Mouse (Mus musculus): ENCODE data around the gene Dleu7. TPM values are rescaled to one million over a fixed set of nuclear protein-coding genes. Genes with fewer than 3 reads are reported as not detected.

The Dleu7 gene
- 4.9 and 6.6 TPM in 2 replicates for polyA plus RNA-seq (2012; rRNA removed)

DNA sequence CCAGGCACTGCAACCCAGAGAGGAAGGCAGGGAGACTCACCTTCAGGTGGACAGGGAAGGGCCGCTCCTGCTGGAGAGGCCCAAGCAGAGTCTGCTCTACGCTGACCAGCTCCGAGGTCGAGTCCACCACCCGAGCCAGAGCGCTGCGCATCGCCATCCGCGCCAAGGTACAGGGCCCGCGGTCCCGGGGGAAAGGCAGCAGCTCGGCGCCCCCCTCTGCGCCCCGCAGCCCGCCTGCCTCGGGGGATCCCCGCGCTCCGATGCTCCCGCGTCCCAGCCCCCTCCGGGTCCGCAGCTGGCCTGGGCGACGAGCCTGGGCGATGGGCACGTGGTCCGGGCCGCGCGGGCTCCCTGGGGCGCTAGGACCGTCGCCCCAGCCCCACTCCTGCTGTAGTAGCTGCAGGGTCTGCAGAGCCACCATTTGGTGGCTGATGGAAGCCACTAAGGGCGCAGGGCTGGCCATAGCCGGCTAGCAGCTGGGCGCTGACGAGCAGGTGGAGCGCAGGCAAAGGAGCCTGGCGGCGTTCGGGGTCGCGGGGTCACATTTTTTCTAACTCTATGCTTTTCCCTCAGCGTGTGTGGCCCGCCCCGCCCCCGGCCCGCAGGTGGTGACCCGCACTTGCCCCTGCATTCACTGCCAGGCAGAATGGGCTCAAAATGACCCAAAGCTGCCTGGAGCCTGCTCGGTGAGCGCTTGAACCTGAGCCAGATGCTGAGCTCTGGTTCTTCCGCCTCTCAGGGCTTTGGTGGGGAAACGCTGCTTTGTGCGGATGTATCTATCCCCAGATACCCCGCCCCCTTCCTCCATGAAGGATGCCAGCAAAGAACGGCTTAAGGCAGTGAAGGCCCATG lies at the start of gene Dleu7, which contains the start of gene Rnaseh2b:
TSS of gene Dleu7 (minus strand) at position 560 of the 852 bp plus-strand sequence.
TSS of gene Rnaseh2b (plus strand) at position 102 of the 852 bp plus-strand sequence.
- Histone ChIP-seq H3K27ac (ENCODE audit: insufficient read depth, low read length) (no peak within 1 kb of the TSS), H3K27me3 (ENCODE audit: control insufficient read depth, insufficient read depth, low read length) (no peaks in the 10 kb centered on the region), H3K4me1 (ENCODE audit: control insufficient read depth, insufficient read depth, low read length) (no peaks in the 10 kb centered on the region), H3K4me3 (replicated peaks; ENCODE audit: insufficient read depth, low read depth, low read length) (peak within 1 kb of the TSS; percentile 51)
- TF ChIP-seq POLR2A (IDR thresholded peaks at IDR 0.05; ENCODE audit: borderline replicate concordance, insufficient read depth, low read length) = no peak
- no peak for TF ChIP-seq CTCF (IDR thresholded peaks at IDR 0.05; ENCODE audit: borderline replicate concordance, insufficient read depth, low read depth, low read length)
- 2% methylated on average over 60 of the region's 60 CpGs for WGBS
- peak; percentile 14 to 29 for DNase-seq

DNA sequence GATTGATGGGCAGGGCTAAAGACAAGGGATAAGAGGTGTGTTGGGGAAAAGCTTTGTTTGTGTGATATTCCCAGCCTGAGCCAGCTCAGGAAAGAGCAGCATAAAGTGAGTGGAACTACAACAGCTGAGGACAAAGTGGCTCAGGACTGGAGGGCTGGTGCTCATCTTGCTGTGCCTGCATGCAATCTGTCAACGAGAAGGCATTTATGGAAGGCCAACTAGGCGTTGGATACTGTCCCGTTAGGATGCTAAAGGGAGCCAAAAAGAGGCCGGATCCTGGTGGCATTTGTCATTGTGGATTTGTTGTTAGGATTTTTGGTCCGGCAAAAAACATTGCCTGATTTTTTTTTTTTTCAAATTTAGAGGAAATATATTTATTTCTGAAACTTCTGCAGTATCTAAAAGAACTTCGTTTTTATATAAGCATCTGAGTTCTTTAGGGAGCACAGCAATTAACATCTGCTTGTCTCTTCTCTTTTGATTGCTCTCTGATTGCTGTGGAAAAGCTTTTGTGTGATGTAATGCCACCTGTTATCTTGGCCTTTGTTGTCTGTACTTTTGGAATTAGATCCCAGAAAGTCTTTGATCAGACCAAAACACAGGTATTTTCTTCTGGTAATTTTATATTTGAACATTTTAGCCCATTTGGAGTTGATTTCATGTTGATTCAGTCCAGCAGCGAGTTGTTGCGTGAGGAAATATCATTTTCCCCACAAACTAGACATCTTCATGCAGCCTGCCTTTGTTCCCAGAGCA lies 49.2 kb upstream of the Dleu7 start:
- 14% methylated on average over 8 of the region's 8 CpGs for WGBS
- H3K4me3 ChIP-seq (replicated peaks; ENCODE audit: insufficient read depth, low read depth, low read length) = no peak overlapping the region
- H3K27ac ChIP-seq (ENCODE audit: insufficient read depth, low read length) = peak overlapping the region; percentile 26; the same call in 1 of the 2 replicates

DNA sequence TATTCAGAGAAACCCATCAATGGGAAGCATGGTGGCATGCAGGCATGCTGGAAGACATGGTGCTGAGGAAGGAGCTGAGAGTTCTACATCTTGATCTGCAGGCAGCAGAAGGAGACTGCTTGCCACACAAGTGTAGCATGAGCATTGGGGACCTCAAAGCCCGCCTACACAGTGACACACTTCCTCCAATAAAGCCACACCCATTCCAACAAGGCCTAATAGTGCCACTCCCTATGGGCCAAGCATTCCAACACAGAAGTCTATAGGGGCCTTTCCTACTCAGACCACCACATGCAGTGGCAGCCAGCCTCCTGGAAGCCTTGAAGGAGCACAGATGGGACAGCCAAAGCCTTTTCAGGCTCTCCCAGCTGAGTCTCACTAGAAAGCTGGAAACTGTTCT lies 46.3 kb upstream of the Dleu7 start:
- 82% methylated on average over 1 of the region's 1 CpGs for WGBS
- Histone ChIP-seq H3K27me3 (ENCODE audit: control insufficient read depth, insufficient read depth, low read length) (no peaks in the 10 kb centered on the region), H3K27ac (ENCODE audit: insufficient read depth, low read length) (no peak overlapping the region), H3K4me3 (replicated peaks; ENCODE audit: insufficient read depth, low read depth, low read length) (no peak overlapping the region), H3K4me1 (ENCODE audit: control insufficient read depth, insufficient read depth, low read length) (peaks cover 13% of the 10 kb centered on the region)
- TF ChIP-seq CTCF (IDR thresholded peaks at IDR 0.05; ENCODE audit: borderline replicate concordance, insufficient read depth, low read depth, low read length) (no peak), POLR2A (IDR thresholded peaks at IDR 0.05; ENCODE audit: borderline replicate concordance, insufficient read depth, low read length) (no peak)
- no peak for DNase-seq

More for the DNA sequence above, 49.2 kb upstream of the Dleu7 start:
- H3K27me3 ChIP-seq (ENCODE audit: control insufficient read depth, insufficient read depth, low read length) = no peaks in the 10 kb centered on the region
- DNase-seq = peak; percentile 41 to 71
- peaks cover 13% of the 10 kb centered on the region for H3K4me1 ChIP-seq (ENCODE audit: control insufficient read depth, insufficient read depth, low read length)
- no peak for TF ChIP-seq POLR2A (IDR thresholded peaks at IDR 0.05; ENCODE audit: borderline replicate concordance, insufficient read depth, low read length)

DNA sequence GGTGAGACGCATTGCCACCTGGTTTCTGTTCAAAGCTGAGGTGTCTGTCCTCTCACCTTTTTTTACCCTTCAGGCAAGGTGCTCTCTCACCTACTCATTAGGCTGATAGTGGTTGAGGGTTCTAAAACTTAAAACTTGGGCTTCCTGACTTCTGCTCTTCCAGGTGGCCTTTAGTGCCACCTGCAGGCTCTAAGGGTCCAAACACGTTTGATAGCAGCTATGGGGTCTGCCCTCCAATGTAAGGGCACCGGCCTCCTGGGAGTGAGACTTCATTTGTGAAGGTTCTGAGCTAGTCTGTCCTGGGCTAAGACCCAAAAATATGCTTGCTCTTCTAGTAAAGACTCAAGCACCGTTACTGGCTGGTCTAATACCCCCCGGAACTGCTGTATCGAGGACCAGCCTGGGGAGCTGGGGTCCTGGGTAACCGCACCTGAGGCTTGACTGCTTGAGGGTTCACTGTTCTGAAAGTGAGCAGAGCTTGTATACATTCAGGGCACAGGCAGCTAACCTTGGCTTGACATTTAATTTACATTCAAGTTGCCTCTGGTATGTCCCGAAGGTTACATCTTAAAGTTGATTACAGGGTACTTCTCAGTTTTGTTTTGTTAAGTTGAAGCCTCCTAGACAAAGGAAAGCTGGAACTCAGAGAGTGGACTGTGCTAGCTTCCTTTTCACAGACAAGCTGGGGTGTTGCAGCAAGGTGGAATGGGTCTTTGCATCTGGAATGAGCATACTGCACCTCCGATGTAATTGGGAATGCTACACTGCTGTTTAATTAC lies 41.3 kb upstream of the Dleu7 start:
- Histone ChIP-seq H3K4me3 (replicated peaks; ENCODE audit: insufficient read depth, low read depth, low read length) (no peak overlapping the region), H3K27ac (ENCODE audit: insufficient read depth, low read length) (no peak overlapping the region), H3K27me3 (ENCODE audit: control insufficient read depth, insufficient read depth, low read length) (no peaks in the 10 kb centered on the region), H3K4me1 (ENCODE audit: control insufficient read depth, insufficient read depth, low read length) (no peaks in the 10 kb centered on the region)
- no peak for DNase-seq
- TF ChIP-seq CTCF (IDR thresholded peaks at IDR 0.05; ENCODE audit: borderline replicate concordance, insufficient read depth, low read depth, low read length) (peak; percentile 9; the same call in 1 of the 2 replicates), POLR2A (IDR thresholded peaks at IDR 0.05; ENCODE audit: borderline replicate concordance, insufficient read depth, low read length) (no peak)
- WGBS = 66% methylated on average over 9 of the region's 9 CpGs

DNA sequence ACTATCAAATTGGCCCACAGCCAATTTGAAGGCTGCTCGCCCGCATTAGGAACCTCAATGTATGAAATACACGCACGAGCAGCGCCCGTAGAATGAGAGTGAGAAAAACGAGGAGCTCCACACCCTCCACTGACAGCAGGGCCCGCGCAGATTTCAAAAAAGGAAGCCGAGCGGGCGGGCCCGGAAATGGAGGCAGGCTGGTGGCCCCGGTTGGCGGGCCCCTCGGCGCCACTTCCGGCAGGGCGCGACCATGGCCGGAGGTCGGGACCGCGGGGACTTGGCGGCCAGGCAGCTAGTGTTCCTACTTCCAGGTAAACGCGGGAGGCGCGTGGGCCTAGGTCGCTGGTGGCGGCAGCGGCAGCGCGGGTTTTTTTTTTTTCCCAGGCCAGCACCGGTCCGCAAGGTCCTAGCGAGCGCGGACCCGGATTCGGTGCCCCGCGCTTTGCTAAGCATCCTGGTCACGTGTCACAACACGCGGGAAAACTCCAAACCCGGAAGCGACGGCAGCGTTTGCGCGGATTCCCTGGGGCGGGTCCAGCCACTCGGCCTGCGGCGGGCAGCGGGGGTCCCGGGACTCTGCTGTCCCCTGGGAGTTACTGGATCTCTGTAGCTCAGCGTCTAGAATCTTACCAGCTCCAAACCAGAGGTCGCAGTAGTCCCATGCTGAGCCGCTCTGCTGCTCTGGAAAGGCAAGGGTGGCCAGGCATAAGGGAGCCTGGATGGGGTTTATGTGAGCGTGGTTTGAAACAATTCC lies 39.2 kb upstream of the Dleu7 start:
- Histone ChIP-seq H3K27me3 (ENCODE audit: control insufficient read depth, insufficient read depth, low read length) (no peaks in the 10 kb centered on the region), H3K4me3 (replicated peaks; ENCODE audit: insufficient read depth, low read depth, low read length) (peak overlapping the region; percentile 80), H3K27ac (ENCODE audit: insufficient read depth, low read length) (peak overlapping the region; percentile 91), H3K4me1 (ENCODE audit: control insufficient read depth, insufficient read depth, low read length) (no peaks in the 10 kb centered on the region)
- TF ChIP-seq CTCF (IDR thresholded peaks at IDR 0.05; ENCODE audit: borderline replicate concordance, insufficient read depth, low read depth, low read length) = no peak
- peak; percentile 10; the same call in 1 of the 2 replicates for TF ChIP-seq POLR2A (IDR thresholded peaks at IDR 0.05; ENCODE audit: borderline replicate concordance, insufficient read depth, low read length)
- WGBS = under 1% methylated on average over 62 of the region's 62 CpGs
- DNase-seq = peak; percentile 87 to 89

DNA sequence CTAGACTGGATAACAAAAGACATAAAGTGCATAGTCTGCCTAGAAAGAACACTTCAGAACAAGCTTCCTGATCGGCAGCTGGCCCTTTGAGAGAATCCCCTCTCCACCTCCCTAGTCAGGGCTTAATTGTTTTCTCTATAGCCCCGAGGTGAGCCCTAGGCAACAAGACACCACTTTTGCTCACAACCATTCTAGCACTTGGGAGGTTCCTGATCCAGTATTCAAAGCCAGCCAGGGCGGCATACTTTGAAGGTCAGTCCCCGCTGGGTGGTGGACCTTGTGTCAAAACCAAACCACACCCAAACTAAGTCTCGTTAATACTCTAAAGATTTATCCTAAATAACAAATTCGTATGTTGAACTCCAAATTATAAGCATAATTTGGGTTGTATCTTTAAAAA lies 38.6 kb upstream of the Dleu7 start:
- peak overlapping the region; percentile 80 for H3K4me3 ChIP-seq (replicated peaks; ENCODE audit: insufficient read depth, low read depth, low read length)
- TF ChIP-seq CTCF (IDR thresholded peaks at IDR 0.05; ENCODE audit: borderline replicate concordance, insufficient read depth, low read depth, low read length) (no peak), POLR2A (IDR thresholded peaks at IDR 0.05; ENCODE audit: borderline replicate concordance, insufficient read depth, low read length) (no peak)
- WGBS = 9% methylated on average over 6 of the region's 6 CpGs
- no peak for DNase-seq
- H3K27me3 ChIP-seq (ENCODE audit: control insufficient read depth, insufficient read depth, low read length) = no peaks in the 10 kb centered on the region
- H3K27ac ChIP-seq (ENCODE audit: insufficient read depth, low read length) = no peak overlapping the region
- H3K4me1 ChIP-seq (ENCODE audit: control insufficient read depth, insufficient read depth, low read length) = no peaks in the 10 kb centered on the region

DNA sequence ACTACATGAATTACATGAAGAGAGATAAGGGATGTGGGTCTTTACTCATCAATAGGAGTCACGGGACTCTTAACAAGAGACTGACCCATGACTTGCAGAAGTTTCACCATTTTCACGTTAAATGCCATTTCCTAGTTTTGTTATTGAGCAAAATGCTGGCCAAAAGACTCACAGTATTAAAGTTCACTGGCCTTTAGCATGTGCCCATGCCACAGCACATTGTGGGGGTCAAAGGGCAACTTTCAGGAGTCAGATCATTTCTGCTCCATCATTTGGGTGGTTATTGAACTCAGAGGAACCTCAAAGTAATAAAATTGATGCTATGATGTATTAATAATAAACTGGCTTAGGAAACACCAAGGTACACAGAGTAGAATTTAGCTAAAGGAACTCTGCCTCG lies 36.8 kb upstream of the Dleu7 start:
- WGBS = 95% methylated on average over 3 of the region's 3 CpGs
- H3K4me3 ChIP-seq (replicated peaks; ENCODE audit: insufficient read depth, low read depth, low read length) = no peak overlapping the region
- TF ChIP-seq POLR2A (IDR thresholded peaks at IDR 0.05; ENCODE audit: borderline replicate concordance, insufficient read depth, low read length) = no peak
- no peak for TF ChIP-seq CTCF (IDR thresholded peaks at IDR 0.05; ENCODE audit: borderline replicate concordance, insufficient read depth, low read depth, low read length)
- DNase-seq = no peak
- no peaks in the 10 kb centered on the region for H3K27me3 ChIP-seq (ENCODE audit: control insufficient read depth, insufficient read depth, low read length)
- H3K27ac ChIP-seq (ENCODE audit: insufficient read depth, low read length) = no peak overlapping the region
- no peaks in the 10 kb centered on the region for H3K4me1 ChIP-seq (ENCODE audit: control insufficient read depth, insufficient read depth, low read length)
